Mouse (Mus musculus) lung, postnatal 14 days (tissue): ENCODE measurements at regions not wholly inside any gene's neighbourhood (a gene's known extent, or its start where the extent isn't known, plus 50 kb on each side); places are given as distances from the start of the nearest gene placed in this dataset.

Experiments used
- DNase-seq: peaks from one replicate; pipeline ENCODE4 v3.0.0; 2021

DNA sequence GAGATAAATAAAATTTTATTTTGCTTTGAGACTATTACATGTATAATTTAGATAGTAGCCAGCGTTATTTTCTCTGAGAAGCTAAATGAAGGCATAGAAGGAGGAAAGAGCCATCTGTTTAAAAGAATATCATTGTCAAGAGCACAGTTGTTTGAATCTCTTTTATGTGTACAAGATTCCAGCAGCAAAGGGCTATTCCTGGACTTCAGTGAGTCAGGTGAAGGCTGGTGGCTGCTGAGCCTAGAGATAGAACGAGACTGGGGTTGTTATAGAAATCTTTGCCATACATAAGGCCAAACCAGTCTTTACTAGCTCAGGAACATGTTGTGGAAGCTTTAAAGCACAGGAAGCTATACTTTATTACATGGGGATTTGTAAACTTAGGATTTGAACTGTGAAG lies 261.6 kb downstream of the Adcyap1 start:
- DNase-seq, result no peak

DNA sequence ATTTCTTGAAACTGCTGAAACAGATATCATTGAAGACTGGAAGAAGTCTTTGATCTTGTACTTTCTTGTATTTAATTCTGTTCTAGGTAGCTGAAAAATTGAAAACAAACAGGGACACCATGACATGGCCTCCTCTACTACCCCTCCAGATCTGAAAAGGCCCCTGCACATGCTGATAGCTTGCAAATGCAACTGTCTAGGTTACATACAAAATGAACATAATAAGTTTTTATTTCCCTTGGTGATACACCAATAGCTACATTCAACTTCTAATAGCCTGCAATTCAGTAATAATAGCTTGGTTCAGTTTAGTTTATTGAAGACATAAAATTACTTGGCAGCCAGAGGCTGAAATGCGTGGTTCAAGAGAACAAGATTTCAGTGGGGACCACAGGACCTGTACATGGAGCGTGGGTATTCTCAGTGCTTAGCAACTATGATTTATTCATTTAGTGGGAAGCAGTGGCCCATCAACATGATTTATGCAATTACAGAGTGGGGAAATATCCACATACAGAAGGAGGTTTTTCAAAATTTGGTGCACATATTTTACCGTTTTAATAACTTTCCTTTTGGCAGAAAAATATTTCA lies 264.9 kb downstream of the Adcyap1 start:
- DNase-seq, result no peak

DNA sequence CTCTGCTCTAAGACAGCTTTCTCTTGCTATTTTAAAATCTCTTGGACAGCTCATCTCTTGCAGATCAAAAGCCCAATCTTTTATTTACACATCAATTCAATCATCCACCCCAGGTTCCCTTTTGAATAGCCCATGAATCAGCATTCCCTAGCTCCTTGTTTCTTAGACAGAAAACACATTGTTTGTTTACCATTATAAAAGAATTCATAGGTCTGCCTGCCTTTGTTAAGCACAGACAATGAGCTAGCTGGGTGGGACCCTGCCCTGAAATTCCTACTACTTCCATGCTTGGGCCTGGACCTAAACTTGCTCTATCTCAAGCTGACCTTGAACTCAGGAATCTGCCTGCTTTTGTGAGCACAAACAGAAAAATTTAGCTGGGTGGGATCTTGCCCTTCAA lies 283.6 kb downstream of the Adcyap1 start:
- no peak for DNase-seq

DNA sequence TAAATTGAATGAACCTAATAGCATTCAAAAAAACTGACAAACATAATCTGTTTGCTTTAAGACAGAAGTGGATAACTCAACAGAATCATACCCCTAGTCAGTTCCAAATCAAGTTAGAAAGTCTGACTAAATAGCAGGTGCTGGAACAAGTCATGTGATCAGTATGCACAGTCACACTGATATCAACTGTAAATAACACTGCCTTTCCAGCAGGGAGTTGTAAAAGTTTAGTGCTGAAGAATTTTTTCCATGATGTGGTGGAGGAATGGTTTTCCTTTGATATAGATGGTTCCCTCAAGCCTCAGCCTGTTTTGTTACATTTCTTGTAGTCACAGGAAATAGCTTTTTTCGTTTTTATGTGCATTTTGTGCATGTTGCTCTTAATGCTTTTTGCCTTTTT lies 285.7 kb downstream of the Adcyap1 start:
- DNase-seq, result no peak

DNA sequence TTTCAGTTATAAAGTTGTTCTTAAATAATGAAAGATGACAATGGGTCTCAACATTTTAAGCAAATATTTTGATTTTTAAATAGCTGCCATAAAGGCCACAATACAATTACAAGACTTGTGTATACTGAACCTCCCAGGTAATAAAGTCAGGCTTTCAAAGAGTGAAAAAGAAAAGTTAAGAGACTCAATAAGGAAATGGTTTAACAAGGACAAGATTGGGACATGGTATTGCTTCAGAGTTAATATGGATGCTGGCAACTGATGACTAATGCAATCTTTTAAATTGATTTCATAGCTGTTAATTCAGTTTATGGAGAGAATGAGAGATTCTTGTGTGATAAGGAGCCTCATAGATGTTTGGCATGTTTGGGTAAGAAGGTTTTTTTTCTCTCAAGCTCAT lies 287.6 kb downstream of the Adcyap1 start:
- DNase-seq, result no peak

DNA sequence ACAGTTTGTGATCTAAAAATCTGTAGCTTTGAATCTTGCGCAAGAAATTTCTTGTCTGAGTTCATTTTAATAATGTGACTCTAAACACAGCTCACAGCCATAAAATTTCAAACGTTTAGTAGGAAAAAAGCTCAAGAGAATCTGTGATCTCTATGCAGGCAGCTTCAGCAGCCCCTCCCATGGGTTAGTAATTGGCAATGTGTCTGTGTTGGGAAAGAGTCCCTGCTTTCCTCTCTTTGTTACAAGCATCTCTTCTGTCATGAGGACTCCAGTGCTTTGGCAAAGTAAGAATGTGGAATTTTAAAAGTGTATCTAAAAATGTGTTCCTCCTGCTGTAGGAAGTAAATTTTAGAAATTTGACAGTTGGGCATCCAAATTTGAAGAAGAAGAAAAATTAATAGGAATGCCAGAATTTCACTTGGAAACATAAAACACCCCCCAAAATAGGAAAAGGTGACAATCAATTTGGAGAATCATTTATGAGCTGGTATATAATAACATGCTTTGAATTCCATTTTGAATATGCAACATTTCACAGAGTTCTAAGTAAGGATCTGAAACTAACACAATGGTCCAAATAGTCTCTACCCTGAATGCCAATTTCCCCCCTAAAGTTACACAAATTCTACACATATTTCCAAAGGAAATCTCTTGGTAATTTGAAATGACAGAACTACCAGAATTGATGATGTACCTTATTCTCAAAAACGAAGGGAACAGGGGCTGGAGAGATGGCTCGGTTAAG lies 291.3 kb downstream of the Adcyap1 start:
- no peak for DNase-seq

DNA sequence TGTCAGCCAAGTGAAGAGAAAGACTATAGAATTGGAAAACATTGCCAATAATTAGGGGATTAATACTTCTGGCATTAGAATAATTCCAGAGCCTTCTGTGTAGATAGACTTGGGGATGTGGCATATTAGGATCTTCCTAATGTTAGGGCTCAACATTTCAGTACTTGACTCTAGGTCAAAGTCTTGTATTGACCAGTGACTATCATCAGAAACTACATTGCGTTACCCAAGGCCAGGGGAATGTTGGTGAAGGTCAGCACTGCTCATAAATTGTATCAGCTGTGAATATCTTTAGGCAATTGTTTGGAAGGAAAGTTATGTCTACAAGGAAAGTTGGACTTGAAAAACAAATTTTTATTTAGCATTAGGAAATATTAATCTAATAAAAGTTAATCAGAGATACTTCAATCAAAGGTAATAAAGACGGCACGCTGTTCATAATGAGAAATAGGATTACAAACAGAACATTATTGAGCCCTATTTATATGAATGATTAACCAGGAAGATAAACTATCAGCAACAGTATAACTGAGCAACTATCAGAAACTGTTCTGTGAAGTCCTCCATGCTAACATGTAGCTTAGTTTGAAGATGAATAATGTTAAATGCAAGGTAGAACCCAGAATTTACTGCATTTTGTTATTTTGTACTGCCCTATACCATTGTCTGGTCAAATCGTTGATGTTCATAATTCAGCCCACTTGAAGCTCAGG lies 310.2 kb downstream of the Adcyap1 start:
- no peak for DNase-seq

DNA sequence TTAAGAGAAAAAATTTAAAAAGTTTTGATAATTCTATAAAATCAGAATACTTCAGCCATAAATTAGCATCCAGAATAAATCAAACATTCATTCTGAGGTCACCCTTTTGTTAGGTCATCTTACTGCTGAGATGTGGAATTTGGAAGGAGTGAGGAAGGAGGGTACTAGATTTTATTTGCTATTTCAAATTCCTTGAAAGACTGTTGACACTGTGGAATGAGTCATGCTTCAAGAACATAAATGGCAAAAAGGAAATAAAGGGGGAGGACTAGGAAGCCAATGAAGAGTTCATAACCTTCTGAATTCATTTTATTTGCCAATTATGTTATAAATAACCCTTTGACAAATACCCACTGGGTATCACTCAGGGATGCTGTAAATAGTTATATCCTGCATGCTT lies 324.6 kb downstream of the Adcyap1 start:
- no peak for DNase-seq

DNA sequence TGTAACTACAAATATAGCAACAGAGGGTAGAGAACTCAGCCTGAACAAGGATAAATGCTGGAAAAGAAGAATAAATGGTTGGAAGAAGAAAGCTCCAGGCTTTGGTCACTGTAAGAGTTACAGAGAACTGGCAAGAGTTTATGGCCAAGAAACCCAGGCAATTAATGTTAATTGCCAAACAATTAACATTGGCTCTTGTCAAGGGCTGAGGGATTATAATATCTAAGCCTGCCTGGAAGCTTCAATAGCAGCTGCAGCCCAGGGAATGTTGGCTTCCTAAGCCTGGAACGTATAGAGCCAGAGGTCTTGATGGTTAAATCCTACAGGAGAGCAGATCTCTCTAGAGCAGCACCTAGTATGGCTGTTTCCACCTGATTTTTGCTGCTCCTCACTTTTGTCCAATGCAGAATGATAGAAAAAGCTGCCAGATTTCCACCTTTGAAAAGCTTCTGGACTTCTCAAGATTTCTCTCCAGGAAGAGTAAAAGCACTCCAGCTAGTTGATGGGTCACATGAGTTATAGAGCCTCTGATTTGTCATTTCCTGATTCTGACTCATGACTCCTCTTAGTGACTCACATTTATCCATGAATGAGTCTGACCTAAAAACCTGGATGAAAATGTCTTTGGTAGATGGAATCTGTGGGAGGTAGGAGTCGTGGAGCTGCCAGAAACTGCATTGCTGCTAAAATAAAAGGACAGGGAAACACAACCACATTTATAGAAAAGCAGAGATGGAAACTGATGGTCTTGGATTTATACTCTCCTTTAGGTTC lies 327.2 kb downstream of the Adcyap1 start:
- DNase-seq, result no peak

DNA sequence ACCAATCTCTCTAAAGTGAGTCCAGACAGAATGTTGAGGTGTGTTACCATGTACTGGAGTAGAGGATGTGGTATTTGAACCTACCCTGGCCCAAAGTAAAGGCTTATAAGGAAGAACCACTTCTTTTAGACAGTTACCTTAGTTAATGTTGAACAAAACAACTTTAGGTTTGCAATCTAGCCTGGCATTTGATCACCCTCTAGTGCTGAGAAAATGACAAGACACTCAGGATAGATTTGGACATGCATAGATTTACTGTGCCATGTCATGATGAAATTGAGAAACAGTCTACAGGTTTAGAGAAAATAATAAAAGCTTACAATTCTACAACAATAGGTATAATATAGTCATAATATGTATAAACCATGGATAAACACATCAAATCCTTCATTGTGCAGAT lies 333.7 kb downstream of the Adcyap1 start:
- no peak for DNase-seq

DNA sequence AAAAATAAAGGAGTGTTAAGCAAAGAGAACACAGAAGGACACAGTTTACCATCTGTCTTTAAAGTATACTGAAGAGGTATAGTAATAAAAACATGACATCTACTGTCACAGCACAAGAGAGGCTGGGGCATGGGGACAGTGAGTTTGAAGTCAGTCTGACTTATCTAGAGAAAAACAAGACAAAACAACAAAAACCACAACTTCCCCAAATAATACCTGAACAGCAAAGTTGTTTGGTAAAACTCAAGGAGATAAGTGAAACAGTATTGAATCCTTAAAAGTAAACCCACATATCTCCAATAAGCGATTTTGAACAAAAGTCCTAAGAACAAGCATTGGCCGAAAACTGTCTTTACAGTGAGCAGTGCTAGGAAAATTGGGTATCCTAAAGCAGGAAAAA lies 336.1 kb downstream of the Adcyap1 start:
- DNase-seq, result no peak

DNA sequence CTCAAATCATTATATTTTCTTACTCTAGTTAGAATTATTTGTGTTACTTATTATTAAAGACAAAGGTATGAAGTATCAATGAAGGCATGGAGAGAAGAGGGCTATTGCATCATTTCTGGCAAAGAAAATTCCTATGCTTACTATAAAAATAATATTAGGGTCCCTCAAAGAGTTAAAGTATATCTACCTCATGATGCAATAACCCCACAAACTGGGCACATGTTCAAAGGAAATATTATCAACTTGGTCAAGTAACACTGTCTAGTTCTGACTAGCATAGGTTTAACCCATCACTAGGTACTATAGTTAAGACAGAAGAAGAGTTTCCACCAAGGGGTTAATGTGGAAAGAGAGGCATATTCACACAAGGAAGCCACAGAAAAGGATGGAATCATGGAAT lies 336.9 kb downstream of the Adcyap1 start:
- DNase-seq, result no peak

DNA sequence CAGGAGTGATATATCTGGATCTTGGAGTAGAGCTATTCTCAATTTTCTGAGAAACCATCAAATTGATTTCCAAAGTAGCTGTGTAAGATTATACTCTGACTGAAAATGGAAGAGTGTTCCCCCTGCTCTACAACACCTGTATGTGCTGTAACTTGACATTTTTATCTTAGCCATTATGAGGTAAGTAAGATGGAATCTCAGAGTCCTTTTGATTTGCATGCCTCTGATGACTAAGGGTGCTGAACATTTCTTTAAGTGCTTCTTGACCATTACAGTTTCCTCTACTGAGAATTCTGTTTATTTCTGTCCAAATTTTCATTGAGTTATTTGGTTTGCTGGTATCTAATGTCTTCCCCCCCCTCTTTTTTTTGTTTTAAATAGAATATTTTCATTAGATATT lies 343.0 kb downstream of the Adcyap1 start:
- DNase-seq, result no peak

DNA sequence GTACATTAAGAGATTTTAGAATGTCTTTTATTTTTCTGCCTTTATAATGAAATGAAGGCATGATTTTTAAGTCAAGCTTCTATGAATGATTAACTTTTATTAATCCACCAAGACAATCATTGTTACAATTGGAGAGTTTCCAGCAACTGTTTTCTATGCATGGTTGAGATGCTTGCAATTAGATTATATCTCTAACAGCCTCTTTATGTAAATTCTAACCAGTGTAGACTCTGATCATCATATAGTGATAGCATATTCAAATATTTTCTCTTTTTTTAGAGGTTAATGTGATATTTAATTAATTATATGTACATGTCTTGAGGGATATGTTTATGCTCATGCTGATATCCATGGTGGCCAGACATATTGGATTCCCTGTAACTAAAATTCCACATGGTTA lies 351.5 kb downstream of the Adcyap1 start:
- no peak for DNase-seq

DNA sequence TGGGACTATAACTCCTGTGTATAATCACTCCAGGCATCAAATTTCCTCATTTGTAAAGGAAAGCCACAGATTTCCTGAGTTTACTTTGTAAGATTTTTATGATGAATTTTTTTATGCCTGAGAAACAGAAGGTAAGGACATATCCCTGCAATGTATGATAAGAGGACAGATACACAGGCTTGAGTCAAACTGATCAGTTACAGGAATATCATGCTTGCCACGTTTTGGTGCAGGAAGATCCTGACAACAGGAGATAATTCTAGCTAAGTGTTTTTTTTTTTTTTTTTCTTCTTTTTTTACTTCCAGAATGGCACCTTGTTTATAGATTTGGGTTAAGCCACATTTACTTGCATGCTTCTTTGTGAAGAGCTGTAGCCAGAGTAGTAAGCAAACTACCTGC lies 357.1 kb downstream of the Adcyap1 start:
- DNase-seq, result no peak

DNA sequence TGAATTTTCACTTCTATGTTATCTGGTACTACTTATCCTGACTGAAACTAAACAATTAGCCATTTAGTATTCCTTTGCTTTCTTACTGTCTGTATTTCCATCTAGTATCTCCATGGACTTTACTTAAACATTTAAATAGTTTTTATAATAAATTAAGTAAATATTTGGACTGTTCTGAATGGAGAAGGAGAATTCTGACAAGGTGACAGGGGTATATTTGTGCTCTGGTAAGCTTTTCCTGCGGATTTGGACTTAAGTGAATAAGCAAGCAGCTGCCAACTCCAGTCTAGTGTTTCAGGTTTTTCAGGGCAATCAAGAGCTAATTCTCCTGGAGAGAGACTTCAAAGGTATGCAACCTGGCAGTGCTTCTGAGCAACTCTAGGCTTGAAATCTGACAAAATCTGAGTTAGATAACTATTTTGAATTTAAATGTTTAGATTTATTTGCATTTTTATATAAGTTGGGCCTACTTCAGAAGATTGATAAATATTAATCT lies 364.5 kb downstream of the Adcyap1 start:
- peak; percentile 9 for DNase-seq

DNA sequence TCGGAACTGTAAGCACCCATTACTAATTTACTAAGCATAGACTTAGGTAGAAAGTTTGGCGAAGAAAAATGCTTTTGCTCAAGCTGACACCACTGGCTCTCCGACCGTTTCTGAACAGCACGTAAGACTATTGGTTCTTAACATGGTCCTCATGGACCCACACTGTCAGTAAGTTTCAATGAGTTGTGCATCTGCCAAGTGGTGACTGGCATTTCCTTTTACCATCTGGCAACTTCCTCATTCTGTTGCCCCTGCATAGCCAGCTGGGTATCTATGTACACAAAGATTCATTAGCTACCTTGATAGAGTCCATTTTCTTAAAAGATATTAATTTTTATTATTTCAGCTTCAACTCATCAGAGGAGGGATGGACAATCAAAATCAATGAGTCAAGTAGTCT lies 381.2 kb downstream of the Adcyap1 start:
- DNase-seq, result no peak

DNA sequence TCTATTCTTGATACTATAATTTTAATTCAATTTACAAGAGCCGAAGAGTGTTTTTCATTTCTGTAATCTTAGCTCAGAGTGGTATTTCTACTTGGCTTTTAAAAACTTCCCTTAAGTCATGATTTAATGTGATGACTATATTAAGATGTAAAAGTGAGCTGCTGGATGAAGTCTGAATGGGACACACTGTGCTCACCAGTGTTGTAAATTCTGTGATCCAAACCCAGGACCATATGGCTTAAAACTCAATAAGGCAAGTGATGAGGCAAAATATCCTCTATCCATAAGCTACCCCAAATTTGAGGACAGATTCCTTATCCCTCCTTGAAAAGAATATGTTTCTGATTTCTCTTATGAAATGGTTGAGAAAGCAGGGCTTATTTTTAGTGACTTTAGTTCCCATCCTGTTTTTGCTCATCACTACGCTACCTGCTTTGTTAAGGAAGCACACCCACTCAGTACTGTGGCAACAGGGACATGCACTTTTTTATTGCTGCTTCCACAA lies 399.4 kb downstream of the Adcyap1 start:
- DNase-seq, result no peak

DNA sequence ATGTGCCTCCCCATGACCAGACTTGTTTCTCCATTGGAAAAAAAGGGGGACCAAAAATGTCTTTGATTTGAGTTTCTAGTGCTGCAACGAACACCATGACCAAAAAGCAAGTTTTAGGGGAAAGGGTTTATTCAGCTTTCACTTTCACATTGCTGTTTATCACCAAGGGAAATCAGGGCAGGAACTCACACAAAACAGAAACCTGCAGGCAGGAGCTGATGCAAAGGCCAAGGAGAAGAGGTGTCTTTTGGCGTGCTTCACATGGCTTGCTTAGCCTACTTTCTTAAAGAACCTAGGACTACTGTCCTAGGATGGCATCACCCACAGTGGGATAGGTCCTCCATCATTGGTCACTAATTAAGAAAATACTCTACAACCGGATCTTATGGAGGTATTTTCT lies 401.4 kb downstream of the Adcyap1 start:
- DNase-seq, result no peak

DNA sequence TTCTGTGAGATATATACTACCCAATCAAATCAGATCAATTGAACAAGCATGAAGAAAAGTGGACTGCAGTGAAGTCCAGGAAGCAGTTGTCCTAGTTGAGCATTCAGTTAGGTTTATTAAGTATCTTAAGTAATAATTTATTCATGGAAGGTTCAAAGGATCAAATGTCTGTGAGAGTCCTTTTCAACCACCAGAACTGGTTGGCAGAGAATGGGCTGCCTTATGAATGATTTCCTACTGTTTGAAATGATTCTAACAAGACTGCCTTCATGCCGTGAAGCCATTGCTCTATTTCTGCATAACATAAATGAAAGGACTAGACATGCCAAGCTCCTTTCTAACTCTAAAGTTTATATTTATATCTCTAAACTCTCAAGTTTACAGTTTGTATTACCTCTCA lies 410.4 kb downstream of the Adcyap1 start:
- no peak for DNase-seq

DNA sequence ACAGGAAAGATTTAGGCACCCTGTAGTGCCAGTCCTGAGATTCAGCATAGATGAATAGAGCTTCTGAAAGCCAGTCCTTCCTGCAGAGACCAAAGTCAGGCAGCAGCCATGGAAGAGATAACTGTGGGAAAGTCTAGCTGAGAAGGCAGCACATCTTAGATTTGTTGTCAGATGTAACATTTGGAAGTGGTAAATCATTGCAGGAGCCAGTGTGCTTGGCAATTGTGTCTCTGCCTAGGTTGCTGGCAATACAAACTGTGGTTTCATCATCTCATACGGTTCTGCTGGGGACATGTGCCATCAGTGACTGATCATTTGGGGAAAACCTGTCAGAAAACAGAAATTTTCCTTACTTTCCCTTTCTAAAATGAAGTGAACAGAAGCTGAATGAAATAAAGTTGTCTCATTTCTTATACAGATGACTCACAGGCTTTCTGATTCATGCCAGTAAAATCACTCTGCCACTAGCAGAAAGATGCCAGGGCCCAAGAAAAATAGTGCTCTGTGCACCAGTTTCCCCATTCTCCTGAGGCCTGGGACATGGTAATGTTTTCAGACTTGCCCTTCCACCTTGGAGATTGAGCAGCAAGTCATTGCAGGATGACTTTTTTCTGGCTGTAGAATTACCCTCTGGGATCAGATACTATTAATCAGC lies 411.3 kb downstream of the Adcyap1 start:
- no peak for DNase-seq
